Mouse (Mus musculus) B cell, adult 62 days (primary cell): ENCODE data around the gene Epb41l4b. TPM values are rescaled to one million over a fixed set of nuclear protein-coding genes. Genes with fewer than 3 reads are reported as not detected.

Source experiments
- total RNA-seq: library from RNA; stranded (reverse); gene quantifications from 4 replicates; pipeline ENCODE4 v1.2.4, GENCODE M21; 2023

Epb41l4b gene
- 0.33 to 1.6 TPM (median 0.52 TPM) in 3 of 4 replicates, not detected in the other for total RNA-seq

DNA sequence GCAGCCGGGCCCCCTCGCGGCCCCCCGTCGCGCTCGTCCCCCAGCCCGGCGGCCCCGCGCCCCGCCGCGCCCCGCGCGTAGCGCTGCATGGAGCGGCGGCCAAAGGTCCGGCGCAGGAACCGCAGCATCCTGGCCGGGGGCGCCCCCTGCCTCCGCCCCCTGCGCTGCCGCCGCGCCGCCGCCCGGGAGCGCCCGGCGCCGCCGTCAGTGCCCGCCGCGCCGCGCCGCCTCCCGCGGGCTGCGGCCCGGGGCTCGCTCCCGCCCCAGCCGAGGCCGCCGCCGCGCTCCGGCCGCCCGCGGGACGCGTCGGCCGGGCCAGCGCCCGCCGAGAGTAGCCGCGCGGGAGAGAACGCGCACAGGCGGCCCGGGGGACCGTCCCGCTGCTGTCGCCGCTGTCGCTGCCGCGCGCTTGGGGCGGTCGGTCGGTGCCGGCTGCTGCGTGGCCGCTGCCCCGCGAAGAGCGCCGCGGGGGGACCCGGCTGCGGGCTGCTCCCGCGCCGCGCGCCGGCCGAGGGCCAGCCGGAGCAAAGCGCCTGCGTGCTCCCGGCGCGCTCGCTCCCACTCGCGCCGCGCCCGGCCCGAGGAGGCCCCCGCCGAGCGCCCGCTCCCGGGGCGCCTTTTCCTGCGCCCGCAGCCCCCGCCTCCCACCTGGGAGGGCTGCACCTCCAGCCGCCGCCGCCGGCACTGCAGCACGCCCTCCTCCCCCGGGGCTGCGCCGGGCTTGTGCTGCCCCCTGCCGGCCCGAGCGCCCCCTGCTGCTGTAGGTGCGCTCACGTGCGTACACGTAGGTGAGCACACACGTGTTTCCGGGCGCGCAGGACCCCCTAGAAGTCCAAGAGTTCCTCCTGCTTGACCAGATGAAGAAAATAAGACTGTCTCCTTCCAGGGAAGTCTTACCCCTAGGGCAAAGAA is at the start of gene Epb41l4b:
Epb41l4b (minus strand) TSS at position 412 of the 912 bp plus-strand sequence.

DNA sequence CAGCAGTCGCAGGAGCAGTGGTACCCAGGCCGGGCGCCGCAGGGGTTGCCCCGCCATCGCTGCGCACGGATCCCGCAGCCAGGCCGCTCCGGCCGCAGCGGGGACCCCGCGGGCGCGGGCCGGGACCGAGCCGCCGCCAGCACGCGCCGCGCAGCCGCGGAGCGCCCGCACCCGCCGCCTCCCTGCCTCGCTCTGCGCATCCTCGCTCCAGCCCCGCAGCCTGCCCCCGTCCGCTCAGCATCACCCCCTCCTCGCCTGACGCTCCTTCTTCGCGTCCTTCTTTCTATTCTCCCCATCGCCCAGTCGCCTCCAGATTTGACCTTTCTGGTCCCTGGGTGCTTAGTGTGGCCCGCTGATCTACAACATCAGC is 153.0 kb downstream of the Epb41l4b start, which contains the start of gene Frrs1l:
Frrs1l (minus strand) TSS at position 177 of the 370 bp plus-strand sequence.

DNA sequence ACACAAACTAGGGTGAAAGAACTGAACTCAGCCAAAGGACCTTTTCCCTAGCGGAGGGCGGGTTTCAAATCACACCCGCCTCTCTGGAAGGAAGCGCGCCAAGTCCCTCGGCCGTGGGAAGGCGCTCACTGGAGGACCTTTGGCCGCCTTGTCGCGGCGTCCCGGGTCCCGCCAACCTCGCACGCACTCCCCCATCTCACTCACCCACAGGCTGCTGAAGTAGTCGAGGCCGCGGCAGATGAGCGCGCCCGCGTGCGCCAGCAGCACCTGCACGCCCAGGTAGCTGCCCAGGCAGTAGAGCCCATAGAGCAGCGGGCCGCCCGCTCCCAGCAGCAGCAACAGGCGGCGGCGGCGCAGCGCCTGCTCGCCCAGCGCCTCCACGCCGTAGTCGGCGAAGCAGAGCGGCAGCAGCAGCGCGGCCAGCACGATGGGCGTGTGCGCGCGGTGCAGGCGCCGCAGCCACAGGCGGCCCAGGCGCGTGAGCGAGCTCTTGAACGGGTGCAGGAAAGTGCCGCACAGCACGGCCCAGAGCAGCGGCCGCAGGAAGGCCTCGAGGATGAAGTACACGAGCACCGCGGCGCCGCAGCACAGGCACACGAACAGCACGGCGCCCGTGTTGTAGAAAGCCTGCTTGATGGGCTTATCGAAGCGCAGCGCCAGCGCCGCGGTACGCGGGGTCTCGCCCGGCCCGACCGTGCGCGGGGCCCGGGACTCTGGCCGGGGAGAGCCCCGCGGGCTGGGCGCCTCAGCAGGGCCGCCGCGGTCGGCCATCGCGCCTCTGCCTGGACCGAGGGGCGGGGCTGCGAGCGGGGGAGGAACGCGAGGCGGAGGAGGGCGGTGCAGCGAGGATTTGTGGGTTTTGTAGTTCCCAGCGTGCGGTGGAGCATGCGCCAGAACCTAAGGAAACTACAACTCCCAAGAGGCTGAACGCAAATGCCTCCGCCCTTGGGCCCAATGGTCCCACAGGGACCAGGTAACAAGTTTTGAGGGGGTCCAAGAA is 196.3 kb downstream of the Epb41l4b start, which contains the start of gene Tmem245:
Tmem245 (minus strand) TSS at position 797 of the 1,000 bp plus-strand sequence.

Other genes with a start within 250 kb of the Epb41l4b start
- gene Tmem245, start 196.0 kb downstream of the Epb41l4b start, total RNA-seq, result 27.2 to 33.5 TPM (median 31.0 TPM) in 4 replicates
- gene Frrs1l, start 153.0 kb downstream of the Epb41l4b start, total RNA-seq, result not detected in 4 replicates
- gene Ptpn3, start 158.4 kb upstream of the Epb41l4b start, total RNA-seq, result 0.13 TPM in 1 of 4 replicates, not detected in the others